Mouse (Mus musculus) olfactory bulb, adult 2 months (tissue): ENCODE data around the gene Adh7. TPM values are rescaled to one million over a fixed set of nuclear protein-coding genes. Genes with fewer than 3 reads are reported as not detected.

Experiments
- H3K27ac ChIP-seq: fragments of 200-500 bp; 2 replicates; pipeline ENCODE4 v1.5.1; 2012; ENCODE audit warnings: low read depth, low read length; ENCODE audit not compliant: insufficient read depth
- H3K4me1 ChIP-seq: fragments of 200-500 bp; 2 replicates; pipeline ENCODE4 v1.6.1; 2012; ENCODE audit warnings: low read length; ENCODE audit not compliant: control insufficient read depth, insufficient read depth
- H3K4me3 ChIP-seq: fragments of 200-500 bp; 2 replicates; pipeline ENCODE4 v1.5.1; 2012; ENCODE audit warnings: mild to moderate bottlenecking, low read depth, low read length, moderate library complexity; ENCODE audit not compliant: insufficient read depth
- CTCF ChIP-seq: fragments of 200-500 bp; IDR thresholded peaks from 2 replicates; pipeline ENCODE4 v1.5.1; 2012; ENCODE audit warnings: low read depth, mild to moderate bottlenecking, low read length, moderate library complexity; ENCODE audit not compliant: insufficient read depth
- POLR2A ChIP-seq: fragments of 200-500 bp; IDR thresholded peaks from 2 replicates; pipeline ENCODE4 v1.6.1; 2012; ENCODE audit warnings: mild to moderate bottlenecking, low read depth, low read length, moderate library complexity; ENCODE audit not compliant: insufficient read depth
- WGBS: fragments of 180-500 bp; shearing (Covaris S2); methylation state at CpG from one replicate; pipeline ENCODE4 v1.1.7; 2018; 5-methylcytosine and 5-hydroxymethylcytosine counted together
- polyA plus RNA-seq: library from polyadenylated mRNA; stranded (reverse); fragments of >200 nt; gene quantifications from 2 replicates; pipeline ENCODE4 v1.2.4, GENCODE M21; 2012; ENCODE audit warnings: low replicate concordance; ENCODE audit not compliant: missing spikeins, insufficient read depth, insufficient read length

The Adh7 gene
- polyA plus RNA-seq, 1 experiment, result not detected

GRCm38 (mm10) chr3:138230266-138230665 is 12.7 kb downstream of the Adh7 start:
- H3K4me3 ChIP-seq, result no peak overlapping the region
- TF ChIP-seq POLR2A (no peak), CTCF (no peak)
- H3K27ac ChIP-seq, result no peak overlapping the region
- 92% methylated on average over 3 of the region's 3 CpGs for WGBS
- H3K4me1 ChIP-seq, result no peaks in the 10 kb centered on the region

GRCm38 (mm10) chr3:138231531-138231930 is 14.0 kb downstream of the Adh7 start:
- H3K27ac ChIP-seq, result no peak overlapping the region
- WGBS, result 84% methylated on average over 2 of the region's 2 CpGs
- H3K4me3 ChIP-seq, result no peak overlapping the region
- H3K4me1 ChIP-seq, result no peaks in the 10 kb centered on the region
- no peak for TF ChIP-seq POLR2A
- no peak for TF ChIP-seq CTCF

- WGBS, result 72% methylated on average over 11 of the region's 11 CpGs
- Histone ChIP-seq H3K4me3 (no peak overlapping the region), H3K27ac (no peak overlapping the region), H3K4me1 (no peaks in the 10 kb centered on the region)
- TF ChIP-seq POLR2A (no peak), CTCF (no peak)
Observed at GRCm38 (mm10) chr3:138236546-138237163, 19.1 kb downstream of the Adh7 start.

GRCm38 (mm10) chr3:138238046-138238445 is 20.5 kb downstream of the Adh7 start:
- TF ChIP-seq POLR2A, result no peak
- TF ChIP-seq CTCF, result no peak
- WGBS, result 87% methylated on average over 10 of the region's 10 CpGs

GRCm38 (mm10) chr3:138239461-138239860 is 21.9 kb downstream of the Adh7 start:
- Histone ChIP-seq H3K4me1 (no peaks in the 10 kb centered on the region), H3K4me3 (no peak overlapping the region), H3K27ac (no peak overlapping the region)
- no peak for TF ChIP-seq CTCF
- 94% methylated on average over 6 of the region's 6 CpGs for WGBS

More at GRCm38 (mm10) chr3:138238046-138238445, 20.5 kb downstream of the Adh7 start:
- no peak overlapping the region for H3K4me3 ChIP-seq
- H3K27ac ChIP-seq, result no peak overlapping the region
- no peaks in the 10 kb centered on the region for H3K4me1 ChIP-seq

- no peak overlapping the region for H3K4me3 ChIP-seq
- no peak overlapping the region for H3K27ac ChIP-seq
- TF ChIP-seq CTCF (no peak), POLR2A (no peak)
- H3K4me1 ChIP-seq, result no peaks in the 10 kb centered on the region
- 92% methylated on average over 3 of the region's 3 CpGs for WGBS
Observed at GRCm38 (mm10) chr3:138240411-138240810, 22.9 kb downstream of the Adh7 start.

GRCm38 (mm10) chr3:138240942-138241341 is 23.4 kb downstream of the Adh7 start:
- Histone ChIP-seq H3K27ac (no peak overlapping the region), H3K4me1 (no peaks in the 10 kb centered on the region), H3K4me3 (no peak overlapping the region)
- TF ChIP-seq POLR2A (no peak), CTCF (no peak)
- 82% methylated on average over 5 of the region's 5 CpGs for WGBS

- Histone ChIP-seq H3K4me3 (no peak overlapping the region), H3K27ac (no peak overlapping the region), H3K4me1 (no peaks in the 10 kb centered on the region)
- TF ChIP-seq CTCF (no peak), POLR2A (no peak)
- 64% methylated on average over 6 of the region's 6 CpGs for WGBS
Observed at GRCm38 (mm10) chr3:138241371-138241770, 23.8 kb downstream of the Adh7 start.

GRCm38 (mm10) chr3:138242021-138242726 is 24.6 kb downstream of the Adh7 start:
- no peak for TF ChIP-seq CTCF
- Histone ChIP-seq H3K4me1 (no peaks in the 10 kb centered on the region), H3K27ac (no peak overlapping the region), H3K4me3 (no peak overlapping the region)
- 60% methylated on average over 14 of the region's 14 CpGs for WGBS

- Histone ChIP-seq H3K27ac (no peak overlapping the region), H3K4me3 (no peak overlapping the region), H3K4me1 (no peaks in the 10 kb centered on the region)
- TF ChIP-seq CTCF, result no peak
- TF ChIP-seq POLR2A, result no peak
- 96% methylated on average over 6 of the region's 6 CpGs for WGBS
Observed at GRCm38 (mm10) chr3:138242933-138243332, 25.4 kb downstream of the Adh7 start.
